Mouse (Mus musculus) liver, embryonic 15.5 days (tissue): ENCODE measurements around the gene Uqcc1. TPM values are rescaled to one million over a fixed set of nuclear protein-coding genes. Genes with fewer than 3 reads are reported as not detected.
"Not testable (repeated sequence)": the region's sequence is repeated elsewhere in the genome, so short reads cannot be mapped to it uniquely, and the experiment has no call there.

Source experiments
- ATAC-seq: fragments of 200-750 bp; cut with Nextera tagmentation; 2 replicates; pipeline ENCODE4 v1.8.0; 2017; ENCODE audit warnings: moderate number of reproducible peaks, mild to moderate bottlenecking, moderate library complexity; ENCODE audit not compliant: insufficient read depth
- H3K27ac ChIP-seq: fragments of 300-500 bp; sonication (generic); replicated peaks from 2 replicates; pipeline ENCODE4 v1.5.1; 2015; ENCODE audit warnings: mild to moderate bottlenecking, inconsistent platforms
- H3K27me3 ChIP-seq: fragments of 300-500 bp; sonication (generic); 2 replicates; pipeline ENCODE4 v1.6.1; 2015; ENCODE audit warnings: mild to moderate bottlenecking, inconsistent platforms
- H3K36me3 ChIP-seq: fragments of 300-500 bp; sonication (generic); replicated peaks from 2 replicates; pipeline ENCODE4 v1.6.1; 2015; ENCODE audit warnings: moderate library complexity, mild to moderate bottlenecking, inconsistent platforms
- H3K4me1 ChIP-seq: fragments of 300-500 bp; sonication (generic); replicated peaks from 2 replicates; pipeline ENCODE4 v1.6.1; 2015; ENCODE audit warnings: inconsistent platforms
- H3K4me2 ChIP-seq: fragments of 300-500 bp; sonication (generic); 2 replicates; pipeline ENCODE4 v1.6.1; 2015; ENCODE audit warnings: moderate library complexity, mild to moderate bottlenecking, inconsistent platforms
- H3K4me3 ChIP-seq: fragments of 300-500 bp; sonication (generic); replicated peaks from 2 replicates; pipeline ENCODE4 v1.5.1; 2015; ENCODE audit warnings: mild to moderate bottlenecking, inconsistent platforms
- H3K9ac ChIP-seq: fragments of 300-500 bp; sonication (generic); 2 replicates; pipeline ENCODE4 v1.6.1; 2015; ENCODE audit warnings: moderate library complexity, mild to moderate bottlenecking, inconsistent platforms
- H3K9me3 ChIP-seq: fragments of 300-500 bp; sonication (generic); replicated peaks from 2 replicates; pipeline ENCODE4 v1.6.1; 2016; ENCODE audit warnings: inconsistent platforms
- WGBS: fragments of 180-500 bp; shearing (Covaris S2); methylation state at CpG from one replicate; pipeline ENCODE4 v1.1.7; 2015; ENCODE audit warnings: mixed read lengths; ENCODE audit not compliant: insufficient replicate concordance; 5-methylcytosine and 5-hydroxymethylcytosine counted together
- polyA plus RNA-seq: library from polyadenylated mRNA; unstranded; fragments of >200 nt; fragmentation: Nextera tagmentation; extraction: Ambion mirVana; gene quantifications from 2 replicates; pipeline ENCODE4 v1.2.1, GENCODE M21; 2015

Uqcc1 gene
- polyA plus RNA-seq, 1 experiment from 2014 or later = 33.5 TPM

GRCm38 (mm10) chr2:155928711-155929345, 1.3 kb downstream of the Uqcc1 start:
- 55% methylated on average over 7 of the region's 7 CpGs for WGBS
- peak overlapping the region; percentile 44; the same call in 1 of the 2 replicates for H3K9ac ChIP-seq

GRCm38 (mm10) chr2:155925213-155925612, 4.9 kb downstream of the Uqcc1 start:
- H3K4me1 ChIP-seq = peaks cover 17% of the 10 kb centered on the region
- H3K36me3 ChIP-seq = peaks cover 19% of the 10 kb centered on the region; the same call in 1 of the 2 replicates
- not testable (repeated sequence) for H3K27me3 ChIP-seq, H3K9ac ChIP-seq, H3K27ac ChIP-seq, H3K4me3 ChIP-seq, ATAC-seq, H3K4me2 ChIP-seq, H3K9me3 ChIP-seq
- 59% methylated on average over 6 of the region's 6 CpGs for WGBS

More at GRCm38 (mm10) chr2:155928711-155929345, 1.3 kb downstream of the Uqcc1 start:
- Histone ChIP-seq H3K27ac (peak overlapping the region; percentile 74; the same call in 1 of the 2 replicates), H3K4me2 (peak overlapping the region; percentile 76), H3K4me1 (peaks cover 23% of the 10 kb centered on the region), H3K4me3 (peak overlapping the region; percentile 63), H3K36me3 (0 out of 2 replicates have a peak, but pooled peaks cover 4% of the 10 kb centered on the region), H3K9me3 (no peaks in the 10 kb centered on the region), H3K27me3 (no peaks in the 10 kb centered on the region)
- ATAC-seq = no peak

- Histone ChIP-seq H3K9ac (no peak overlapping the region), H3K9me3 (no peaks in the 10 kb centered on the region), H3K4me1 (0 out of 2 replicates have a peak, but pooled peaks cover 3% of the 10 kb centered on the region), H3K27me3 (no peaks in the 10 kb centered on the region), H3K4me3 (no peak overlapping the region), H3K36me3 (peaks cover 28% of the 10 kb centered on the region), H3K27ac (no peak overlapping the region), H3K4me2 (no peak overlapping the region)
- WGBS = 56% methylated on average over 7 of the region's 7 CpGs
- ATAC-seq = no peak
Measured at GRCm38 (mm10) chr2:155923143-155923542, 7.0 kb downstream of the Uqcc1 start.

GRCm38 (mm10) chr2:155914684-155915083, 15.4 kb downstream of the Uqcc1 start:
- WGBS = 60% methylated on average over 6 of the region's 6 CpGs
- ATAC-seq = no peak
- H3K27ac ChIP-seq = no peak overlapping the region
- H3K4me3 ChIP-seq = no peak overlapping the region
- H3K9me3 ChIP-seq = no peaks in the 10 kb centered on the region
- H3K4me1 ChIP-seq = no peaks in the 10 kb centered on the region
- H3K4me2 ChIP-seq = no peak overlapping the region
- peaks cover 52% of the 10 kb centered on the region for H3K36me3 ChIP-seq
- H3K9ac ChIP-seq = no peak overlapping the region
- H3K27me3 ChIP-seq = no peaks in the 10 kb centered on the region

DNA sequence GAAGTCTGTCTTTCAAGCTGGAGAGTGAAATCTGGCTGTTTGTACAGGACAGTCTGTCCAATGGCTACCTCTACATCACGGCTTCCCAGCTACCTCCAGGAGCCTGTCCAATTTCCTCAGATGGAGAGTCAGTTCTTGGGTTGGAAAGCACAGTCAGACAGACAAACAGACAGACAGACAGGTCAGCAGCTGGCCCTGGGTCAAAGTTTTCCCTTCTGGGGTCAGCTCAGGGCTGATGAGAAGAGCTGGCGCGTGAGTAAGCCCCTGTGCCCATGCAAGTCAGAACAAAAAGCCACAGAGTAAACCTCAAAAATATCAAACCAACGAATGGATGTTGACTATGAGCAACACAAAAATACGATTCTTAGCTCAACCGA, 26.5 kb downstream of the Uqcc1 start:
- 76% methylated on average over 6 of the region's 6 CpGs for WGBS
- H3K36me3 ChIP-seq = peaks cover 24% of the 10 kb centered on the region
- 0 out of 2 replicates have a peak, but pooled peaks cover 6% of the 10 kb centered on the region for H3K4me1 ChIP-seq
- H3K27me3 ChIP-seq = no peaks in the 10 kb centered on the region
- ATAC-seq = no peak
- no peak overlapping the region for H3K9ac ChIP-seq
- no peak overlapping the region for H3K27ac ChIP-seq
- H3K4me2 ChIP-seq = no peak overlapping the region
- no peaks in the 10 kb centered on the region for H3K9me3 ChIP-seq
- no peak overlapping the region for H3K4me3 ChIP-seq

DNA sequence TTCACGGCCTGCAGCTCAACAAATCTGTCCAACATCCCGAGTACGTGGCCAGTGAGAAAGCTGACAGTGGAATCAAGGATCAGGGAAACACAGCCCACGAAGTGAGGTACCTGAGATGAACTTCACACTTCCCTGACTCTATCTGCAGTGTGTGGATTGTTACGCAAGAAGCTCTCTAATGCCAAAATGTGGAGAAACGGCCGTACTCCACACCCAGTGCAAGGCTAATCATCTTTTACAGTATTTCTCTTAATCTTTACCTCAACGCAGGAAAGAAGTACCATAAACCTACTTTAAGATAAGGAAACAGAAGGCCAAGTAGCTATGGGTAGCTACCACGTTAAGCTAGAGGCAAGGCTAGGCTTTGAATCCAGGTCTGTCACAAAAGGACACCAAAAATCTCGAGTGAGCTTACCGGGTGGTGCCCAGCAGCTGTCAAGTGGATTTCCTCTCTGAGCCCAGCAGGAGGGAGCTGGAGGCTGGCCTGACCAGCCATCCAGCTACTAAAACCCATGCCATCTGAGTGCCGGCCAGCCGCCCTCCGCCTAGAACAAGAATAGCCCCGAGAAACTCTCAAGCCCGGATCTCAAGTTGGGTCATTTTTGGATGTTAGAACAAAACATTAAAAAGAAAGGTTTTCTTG, 27.0 kb downstream of the Uqcc1 start:
- H3K27ac ChIP-seq = no peak overlapping the region
- no peaks in the 10 kb centered on the region for H3K27me3 ChIP-seq
- WGBS = 57% methylated on average over 16 of the region's 16 CpGs
- H3K9me3 ChIP-seq = no peaks in the 10 kb centered on the region
- H3K9ac ChIP-seq = no peak overlapping the region
- no peak; the same call in 1 of the 2 replicates for ATAC-seq
- no peak overlapping the region for H3K4me2 ChIP-seq
- H3K36me3 ChIP-seq = peaks cover 23% of the 10 kb centered on the region
- H3K4me1 ChIP-seq = 0 out of 2 replicates have a peak, but pooled peaks cover 6% of the 10 kb centered on the region
- H3K4me3 ChIP-seq = no peak overlapping the region

GRCm38 (mm10) chr2:155895046-155895735, 34.9 kb downstream of the Uqcc1 start:
- Histone ChIP-seq H3K4me2 (0 out of 2 replicates have a peak overlapping the region, but pooled peaks have one; percentile 36), H3K4me1 (no peaks in the 10 kb centered on the region; the same call in 1 of the 2 replicates), H3K9me3 (no peaks in the 10 kb centered on the region), H3K9ac (no peak overlapping the region), H3K27me3 (no peaks in the 10 kb centered on the region), H3K27ac (peak overlapping the region; percentile 24; the same call in 1 of the 2 replicates), H3K4me3 (no peak overlapping the region), H3K36me3 (peaks cover 21% of the 10 kb centered on the region)
- ATAC-seq = peak; percentile 70; the same call in 1 of the 2 replicates
- 77% methylated on average over 16 of the region's 16 CpGs for WGBS

GRCm38 (mm10) chr2:155894307-155895045, 35.6 kb downstream of the Uqcc1 start:
- peak overlapping the region; percentile 24; the same call in 1 of the 2 replicates for H3K27ac ChIP-seq
- no peak overlapping the region for H3K9ac ChIP-seq
- H3K36me3 ChIP-seq = peaks cover 17% of the 10 kb centered on the region
- 70% methylated on average over 13 of the region's 13 CpGs for WGBS
- H3K4me3 ChIP-seq = no peak overlapping the region
- H3K27me3 ChIP-seq = no peaks in the 10 kb centered on the region
- peak overlapping the region; percentile 36 for H3K4me2 ChIP-seq
- no peaks in the 10 kb centered on the region for H3K9me3 ChIP-seq
- ATAC-seq = no peak
- no peaks in the 10 kb centered on the region; the same call in 1 of the 2 replicates for H3K4me1 ChIP-seq

DNA sequence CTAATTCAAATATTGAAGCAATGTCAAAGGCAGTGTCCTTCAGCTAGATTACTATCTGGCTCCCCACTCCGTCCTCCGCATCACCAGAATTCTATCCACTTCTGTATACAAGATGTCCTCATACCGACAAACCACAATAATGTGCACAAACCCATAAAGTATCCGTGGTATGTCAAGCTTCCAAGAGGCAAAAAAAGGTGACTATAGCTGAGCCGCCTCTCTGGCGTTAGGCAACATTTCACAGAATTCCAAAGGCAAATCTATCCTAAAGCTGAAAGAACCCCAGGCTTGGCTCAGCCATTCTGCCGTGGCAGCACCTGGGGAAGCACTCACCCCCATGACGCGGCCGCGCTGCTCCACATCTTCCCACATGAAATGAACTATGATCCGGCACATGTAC, 43.3 kb downstream of the Uqcc1 start:
- no peaks in the 10 kb centered on the region for H3K9me3 ChIP-seq
- ATAC-seq = no peak
- peaks cover 26% of the 10 kb centered on the region; the same call in 1 of the 2 replicates for H3K36me3 ChIP-seq
- H3K4me3 ChIP-seq = no peak overlapping the region
- 86% methylated on average over 12 of the region's 12 CpGs for WGBS
- H3K27me3 ChIP-seq = no peaks in the 10 kb centered on the region
- no peak overlapping the region for H3K27ac ChIP-seq
- H3K9ac ChIP-seq = no peak overlapping the region
- peaks cover 8% of the 10 kb centered on the region for H3K4me1 ChIP-seq
- no peak overlapping the region for H3K4me2 ChIP-seq

- Histone ChIP-seq H3K36me3 (peaks cover 28% of the 10 kb centered on the region; the same call in 1 of the 2 replicates), H3K27ac (no peak overlapping the region), H3K4me3 (no peak overlapping the region), H3K9ac (no peak overlapping the region), H3K27me3 (no peaks in the 10 kb centered on the region), H3K4me2 (no peak overlapping the region), H3K4me1 (peaks cover 8% of the 10 kb centered on the region), H3K9me3 (no peaks in the 10 kb centered on the region)
- WGBS = 75% methylated on average over 10 of the region's 10 CpGs
- ATAC-seq = no peak
Measured at GRCm38 (mm10) chr2:155885271-155885697, 44.8 kb downstream of the Uqcc1 start.
